Mouse (Mus musculus): ENCODE results near the gene Thoc5.

- TF ChIP-seq MAX (IDR thresholded peaks at IDR 0.05; ENCODE audit: low read depth): no peak
- peak; percentile 94 for TF ChIP-seq POLR2A (IDR thresholded peaks at IDR 0.05; ENCODE audit: insufficient read length, low read depth)
- no peak for TF ChIP-seq SRF (IDR thresholded peaks at IDR 0.05; ENCODE audit: control insufficient read depth, insufficient read length, low read depth)
- no peak for TF ChIP-seq E2F4 (IDR thresholded peaks at IDR 0.05; ENCODE audit: insufficient read depth)
- no peak for TF ChIP-seq MYOG (IDR thresholded peaks at IDR 0.05; ENCODE audit: control insufficient read depth in 1 of 3, insufficient read depth in 1 of 3, insufficient read length in 2 of 3, low read depth in 2 of 3)
- no peak for TF ChIP-seq USF1 (IDR thresholded peaks at IDR 0.05; ENCODE audit: low read depth)
- TF ChIP-seq REST (IDR thresholded peaks at IDR 0.05; ENCODE audit: insufficient read depth, insufficient read length): no peak
Measured at GRCm38 (mm10) chr11:4894848-4895816, at the start of gene Thoc5.

Data from myocyte (in vitro differentiated cells).